8 mouse cellular contexts compared by ENCODE assay signal in genomic region chr8:121104049-121104818, GRCm38 (mm10). TPM values are rescaled to one million over a fixed set of nuclear protein-coding genes. Genes with fewer than 3 reads are reported as not detected.
DNase-seq lines count a peak whose midpoint lies in the region; ATAC-seq and TF ChIP-seq lines count a peak whose summit lies in the region.
"Had no signal": no experiment of that assay in that cellular context is flagged by ENCODE, and none has a peak within 500 bp of the region (broad histone marks: within the 10 kb centered on the region; RNA-seq: fewer than 3 reads in every experiment).

No protein-coding gene starts in this region.

- H3K9ac ChIP-seq in ES-E14 (ENCODE audit: insufficient read depth, low read depth, low read length, poor library complexity, severe bottlenecking): no peak overlapping the region; the same call in 1 of the 2 replicates
- no peak overlapping the region for H3K9ac ChIP-seq in embryonic facial prominence, embryonic 14.5 days (ENCODE audit: low read depth, low read length)
- no peak overlapping the region for H3K9ac ChIP-seq in heart, embryonic 11.5 days (ENCODE audit: low read depth, low read length)
- H3K9ac ChIP-seq in lung, embryonic 16.5 days (ENCODE audit: low read length): no peak overlapping the region
- H3K9ac ChIP-seq: liver, embryonic 15.5 days had no signal

- H3K4me1 ChIP-seq in ES-E14 (ENCODE audit: control insufficient read depth in 2 of 2, insufficient read depth in 2 of 2, low read length in 2 of 2, poor library complexity in 1 of 2): peaks cover 0 to 2% of the 10 kb centered on the region in 2 experiments; a peak in 1 of 4 replicates
- 0 out of 2 replicates have a peak, but pooled peaks cover 4% of the 10 kb centered on the region for H3K4me1 ChIP-seq in embryonic facial prominence, embryonic 14.5 days (ENCODE audit: control insufficient read depth, insufficient read depth, low read length)
- H3K4me1 ChIP-seq in heart, embryonic 11.5 days (ENCODE audit: control insufficient read depth, insufficient read depth, low read length): peaks cover 14% of the 10 kb centered on the region
- H3K4me1 ChIP-seq in lung, embryonic 16.5 days (replicated peaks; ENCODE audit: control insufficient read depth, insufficient read depth, low read length): peaks cover 8% of the 10 kb centered on the region

- no peak overlapping the region for H3K4me3 ChIP-seq in ES-E14 (ENCODE audit: insufficient read depth in 1 of 2, low read depth in 1 of 2, low read length in 2 of 2, poor library complexity in 1 of 2, severe bottlenecking in 1 of 2)
- H3K4me3 ChIP-seq in embryonic facial prominence, embryonic 14.5 days (ENCODE audit: low read depth, low read length): no peak overlapping the region
- H3K4me3 ChIP-seq in heart, embryonic 11.5 days (ENCODE audit: low read depth, low read length): no peak overlapping the region
- no peak overlapping the region for H3K4me3 ChIP-seq in lung, embryonic 16.5 days (ENCODE audit: low read length)
- H3K4me3 ChIP-seq: liver, embryonic 15.5 days had no signal

- in situ Hi-C loops in ES-E14 (cut with MboI; ENCODE audit: low sequenced_read_pairs in 2 of 2, unreplicated experiment in 2 of 2): no loop called here

- no peak for ATAC-seq in embryonic facial prominence, embryonic 14.5 days (ENCODE audit: low read depth)
- 0 out of 2 replicates have a peak, but pooled peaks have one; percentile 3 for ATAC-seq in heart, embryonic 11.5 days (replicated peaks; ENCODE audit: insufficient number of reproducible peaks, low FRiP score, low TSS enrichment)
- ATAC-seq in lung, embryonic 16.5 days (ENCODE audit: low read depth): peak; percentile 13; the same call in 1 of the 2 replicates

- H3K27me3 ChIP-seq in embryonic facial prominence, embryonic 14.5 days (replicated peaks; ENCODE audit: control insufficient read depth, insufficient read depth, low read length): no peaks in the 10 kb centered on the region
- H3K27me3 ChIP-seq in heart, embryonic 11.5 days (ENCODE audit: control insufficient read depth, insufficient read depth, low read length): peaks cover 10% of the 10 kb centered on the region
- H3K27me3 ChIP-seq in lung, embryonic 16.5 days (ENCODE audit: control insufficient read depth, insufficient read depth, low read depth, low read length): no peaks in the 10 kb centered on the region
- H3K27me3 ChIP-seq: liver, embryonic 15.5 days had no signal

- H3K27ac ChIP-seq in ES-E14 (ENCODE audit: insufficient read depth, low read depth, low read length, poor library complexity, severe bottlenecking): no peak overlapping the region
- no peak overlapping the region for H3K27ac ChIP-seq in embryonic facial prominence, embryonic 14.5 days (replicated peaks; ENCODE audit: low read depth, low read length)
- no peak overlapping the region for H3K27ac ChIP-seq in heart, embryonic 11.5 days (ENCODE audit: low read depth, low read length)
- H3K27ac ChIP-seq in lung, embryonic 16.5 days (ENCODE audit: low read length): no peak overlapping the region
- H3K27ac ChIP-seq: liver, embryonic 15.5 days had no signal

- H3K4me2 ChIP-seq in embryonic facial prominence, embryonic 14.5 days (ENCODE audit: low read depth, low read length): no peak overlapping the region
- H3K4me2 ChIP-seq in heart, embryonic 11.5 days: no peak overlapping the region
- H3K4me2 ChIP-seq in lung, embryonic 16.5 days (ENCODE audit: low read depth, low read length): no peak overlapping the region
- H3K4me2 ChIP-seq: liver, embryonic 15.5 days had no signal

- no peaks in the 10 kb centered on the region for H3K9me3 ChIP-seq in ES-E14 (ENCODE audit: control insufficient read depth, insufficient read depth, low read depth, low read length)
- no peaks in the 10 kb centered on the region for H3K9me3 ChIP-seq in embryonic facial prominence, embryonic 14.5 days (ENCODE audit: control insufficient read depth, low read length)
- no peaks in the 10 kb centered on the region for H3K9me3 ChIP-seq in heart, embryonic 11.5 days (replicated peaks; ENCODE audit: control insufficient read depth, low read length)
- no peaks in the 10 kb centered on the region for H3K9me3 ChIP-seq in lung, embryonic 16.5 days (ENCODE audit: control insufficient read depth, low read length)
- H3K9me3 ChIP-seq: liver, embryonic 15.5 days had no signal

- peak; percentile 82 for DNase-seq in ES-E14 (ENCODE audit: low read depth, low spot score)
- peak; percentile 79 to 82 for DNase-seq in adrenal gland, postnatal 36 days
- DNase-seq in embryonic facial prominence, embryonic 14.5 days (ENCODE audit: low spot score): peak; percentile 72
- DNase-seq in kidney, postnatal 36 days: peak; percentile 63 to 83
- peak; percentile 70 to 83 for DNase-seq in right cerebral cortex, postnatal 10 days (ENCODE audit: low spot score in 2 of 2)

- WGBS in embryonic facial prominence, embryonic 14.5 days: 46% methylated on average over 17 of the region's 17 CpGs
- WGBS in heart, embryonic 11.5 days (ENCODE audit: insufficient replicate concordance): 41% methylated on average over 17 of the region's 17 CpGs
- 44% methylated on average over 17 of the region's 17 CpGs for WGBS in lung, embryonic 16.5 days

- peaks cover 48% of the 10 kb centered on the region for H3K36me3 ChIP-seq in ES-E14 (ENCODE audit: control insufficient read depth, insufficient read depth, low read length, poor library complexity, severe bottlenecking)
- H3K36me3 ChIP-seq in embryonic facial prominence, embryonic 14.5 days (ENCODE audit: control insufficient read depth, insufficient read depth, low read length): peaks cover 61% of the 10 kb centered on the region
- H3K36me3 ChIP-seq in heart, embryonic 11.5 days (ENCODE audit: control insufficient read depth, insufficient read depth, low read length): peaks cover 22% of the 10 kb centered on the region
- H3K36me3 ChIP-seq in lung, embryonic 16.5 days (ENCODE audit: control insufficient read depth, insufficient read depth, low read length): peaks cover 25% of the 10 kb centered on the region

TF ChIP-seq in ES-E14, 5 proteins besides CTCF, POLR2A, EP300 and RAD21:
- TF ChIP-seq ZC3H11A (IDR thresholded peaks at IDR 0.05; ENCODE audit: borderline replicate concordance, low read depth, low read length) (peak; percentile 51; the same call in 1 of the 2 replicates), ZNF384 (IDR thresholded peaks at IDR 0.05; ENCODE audit: low read depth, low read length) (no peak)

RNA-seq across cellular contexts. Expression of gene Mthfsd, which starts 4.0 kb away (rescaled TPM):
- total RNA-seq in ES-E14 (2012; rRNA removed): 31.6 and 35.8 TPM in 2 replicates
- 10 to 100 TPM; 29.5 to 30.6 TPM for total RNA-seq in adrenal gland, postnatal 36 days (2021)
- 46.1 and 56.7 TPM in 2 replicates for polyA plus RNA-seq in embryonic facial prominence, embryonic 14.5 days (2014; fragmentation: Nextera tagmentation; extraction: Ambion mirVana)
- polyA plus RNA-seq in heart, embryonic 11.5 days (2014; fragmentation: Nextera tagmentation; extraction: Ambion mirVana): 45.1 and 46.2 TPM in 2 replicates
- 50.6 and 59.2 TPM in 2 replicates for polyA plus RNA-seq in lung, embryonic 16.5 days (2015; fragmentation: Nextera tagmentation; extraction: Ambion mirVana)

RNA-seq across cellular contexts. Expression of gene Foxc2, which starts 11.7 kb away (rescaled TPM):
- 0.11 and 0.27 TPM in 2 replicates for total RNA-seq in ES-E14 (2012; rRNA removed)
- total RNA-seq in adrenal gland, postnatal 36 days (2021): 1 to 10 TPM; 4.9 to 8.3 TPM
- 7.4 and 9.4 TPM in 2 replicates for polyA plus RNA-seq in embryonic facial prominence, embryonic 14.5 days (2014; fragmentation: Nextera tagmentation; extraction: Ambion mirVana)
- polyA plus RNA-seq in heart, embryonic 11.5 days (2014; fragmentation: Nextera tagmentation; extraction: Ambion mirVana): 12.7 and 14.1 TPM in 2 replicates
- 0.58 and 0.62 TPM in 2 replicates for polyA plus RNA-seq in lung, embryonic 16.5 days (2015; fragmentation: Nextera tagmentation; extraction: Ambion mirVana)
- polyA plus RNA-seq: liver, embryonic 15.5 days had no signal

RNA-seq across cellular contexts. Expression of gene Foxf1, which starts 20.0 kb away (rescaled TPM):
- 0.37 and 1.1 TPM in 2 replicates for total RNA-seq in ES-E14 (2012; rRNA removed)
- total RNA-seq in adrenal gland, postnatal 36 days (2021): 1 to 10 TPM in 1 of 2 experiments, under 1 TPM in 1; 0.40 to 1.8 TPM
- 7.0 and 7.6 TPM in 2 replicates for polyA plus RNA-seq in embryonic facial prominence, embryonic 14.5 days (2014; fragmentation: Nextera tagmentation; extraction: Ambion mirVana)
- 3.1 and 9.0 TPM in 2 replicates for polyA plus RNA-seq in heart, embryonic 11.5 days (2014; fragmentation: Nextera tagmentation; extraction: Ambion mirVana)
- 126 and 138 TPM in 2 replicates for polyA plus RNA-seq in lung, embryonic 16.5 days (2015; fragmentation: Nextera tagmentation; extraction: Ambion mirVana)

RNA-seq across cellular contexts. Expression of gene Foxl1, which starts 23.5 kb away (rescaled TPM):
- total RNA-seq in ES-E14 (2012; rRNA removed): 0.09 TPM in 1 of 2 replicates, not detected in the other
- total RNA-seq in adrenal gland, postnatal 36 days (2021): under 1 TPM; 0.16 to 0.40 TPM
- 0.32 and 0.96 TPM in 2 replicates for polyA plus RNA-seq in embryonic facial prominence, embryonic 14.5 days (2014; fragmentation: Nextera tagmentation; extraction: Ambion mirVana)
- polyA plus RNA-seq in heart, embryonic 11.5 days (2014; fragmentation: Nextera tagmentation; extraction: Ambion mirVana): 0.69 and 1.2 TPM in 2 replicates
- polyA plus RNA-seq in lung, embryonic 16.5 days (2015; fragmentation: Nextera tagmentation; extraction: Ambion mirVana): 3.1 and 3.3 TPM in 2 replicates

Comparison
In these comparisons a context has a peak if more than half of its experiments do, and no peak if none do; other contexts are left out.
1. RNA of gene Foxf1, which starts 20.0 kb away (polyA plus RNA-seq): 126 to 138 TPM in lung, embryonic 16.5 days; 3.1 to 9.0 TPM in heart, embryonic 11.5 days and 7.0 to 7.6 TPM in embryonic facial prominence, embryonic 14.5 days; every median in the first group is over 10 times any median in the second.
2. Peak in every context shown above with its lines, with median percentiles within 50 percentile points of each other: DNase-seq.